Mouse (Mus musculus) adipose tissue, adult 10 weeks (tissue): ENCODE data around the gene Pigyl. TPM values are rescaled to one million over a fixed set of nuclear protein-coding genes. Genes with fewer than 3 reads are reported as not detected.

Experiments used
- polyA plus RNA-seq: library from polyadenylated mRNA; stranded (reverse); fragments of 350-450 nt; fragmentation: Illumina TruSeq; extraction: RNeasy Lipid Tissue Mini Kit (QIAGEN cat#74804); gene quantifications from one replicate; pipeline ENCODE4 v1.2.3, GENCODE M21; 2014; ENCODE audit warnings: low read depth, low replicate concordance

Pigyl gene
- 59.1 TPM for polyA plus RNA-seq

GRCm38 (mm10) chr9:22156497-22157245 lies at the start of gene Pigyl:
Gene Pigyl, plus strand, starts transcription at chr9:22156846.

GRCm38 (mm10) chr9:22116740-22117426 lies 39.8 kb upstream of the Pigyl start, which contains the start of gene Elof1:
Gene Elof1, minus strand, starts transcription at chr9:22117172.

GRCm38 (mm10) chr9:22135644-22136390 lies 20.8 kb upstream of the Pigyl start, which contains the start of gene Acp5:
Gene Acp5, minus strand, starts transcription at chr9:22135711.

GRCm38 (mm10) chr9:22188025-22188611 lies 31.5 kb downstream of the Pigyl start, which contains the start of gene Zfp872:
Gene Zfp872, plus strand, starts transcription at chr9:22188090.

Other genes starting within 250 kb of the Pigyl start
- 36.3 TPM for gene Rab3d, start 238.7 kb upstream of the Pigyl start, polyA plus RNA-seq
- 8.7 TPM for gene Ccdc159, start 229.4 kb upstream of the Pigyl start, polyA plus RNA-seq
- gene Tmem205, start 229.3 kb upstream of the Pigyl start, polyA plus RNA-seq = 141 TPM
- gene Plppr2, start 219.8 kb upstream of the Pigyl start, polyA plus RNA-seq = 7.7 TPM
- 15.6 TPM for gene Swsap1, start 201.1 kb upstream of the Pigyl start, polyA plus RNA-seq
- 4.1 TPM for gene Epor, start 193.3 kb upstream of the Pigyl start, polyA plus RNA-seq
- 23.4 TPM for gene Rgl3, start 167.4 kb upstream of the Pigyl start, polyA plus RNA-seq
- gene Ccdc151, start 154.2 kb upstream of the Pigyl start, polyA plus RNA-seq = 2.1 TPM
- 107 TPM for gene Prkcsh, start 154.0 kb upstream of the Pigyl start, polyA plus RNA-seq
- gene Elavl3, start 104.8 kb upstream of the Pigyl start, polyA plus RNA-seq = 0.05 TPM
- not detected for gene Gm49318, start 85.6 kb upstream of the Pigyl start, polyA plus RNA-seq
- 7.2 TPM for gene Zfp653, start 85.5 kb upstream of the Pigyl start, polyA plus RNA-seq
- gene Ecsit, start 71.4 kb upstream of the Pigyl start, polyA plus RNA-seq = 26.5 TPM
- 56.7 TPM for gene Cnn1, start 57.6 kb upstream of the Pigyl start, polyA plus RNA-seq
- gene Elof1, start 39.7 kb upstream of the Pigyl start, polyA plus RNA-seq = 111 TPM
- gene Acp5, start 21.1 kb upstream of the Pigyl start, polyA plus RNA-seq = 206 TPM
- gene Zfp872, start 31.2 kb downstream of the Pigyl start, polyA plus RNA-seq = 3.3 TPM
- gene Zfp809, start 68.9 kb downstream of the Pigyl start, polyA plus RNA-seq = 40.6 TPM
- gene Zfp599, start 103.0 kb downstream of the Pigyl start, polyA plus RNA-seq = 0.55 TPM
- gene Zfp810, start 150.8 kb downstream of the Pigyl start, polyA plus RNA-seq = 13.2 TPM
- 8.1 TPM for gene Anln, start 232.3 kb downstream of the Pigyl start, polyA plus RNA-seq